Mouse (Mus musculus) liver, postnatal 0 days (tissue): ENCODE data around the gene Ptcd1.

ENCODE experiments used
- CTCF ChIP-seq: sonication (generic); IDR thresholded peaks from 2 replicates; pipeline ENCODE4 v1.5.1; 2016; ENCODE audit warnings: antibody characterized with exemption, low read depth
- EP300 ChIP-seq: IDR thresholded peaks from 2 replicates; pipeline ENCODE4 v1.6.1; 2016; ENCODE audit warnings: antibody characterized with exemption, low read depth, mild to moderate bottlenecking

DNA sequence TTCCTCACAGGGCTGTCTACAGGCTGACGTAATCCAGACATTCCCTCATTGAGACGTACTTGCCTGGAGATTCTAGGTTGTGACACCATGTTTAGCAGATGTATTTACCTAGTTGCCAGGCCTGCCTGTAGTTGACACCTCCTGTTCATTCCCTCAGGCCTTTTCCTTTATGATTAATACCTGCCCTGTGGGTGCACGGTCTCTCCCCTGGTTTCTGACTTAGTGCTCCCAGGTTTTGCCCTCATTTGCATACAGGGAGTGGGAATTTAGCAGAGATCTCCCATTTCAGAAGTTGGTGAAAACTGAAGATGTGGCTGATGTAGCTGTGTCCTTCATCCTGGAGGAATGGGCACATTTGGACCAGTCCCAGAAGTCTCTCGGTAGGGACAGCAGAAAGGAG lies 45.3 kb upstream of the Ptcd1 start:
- TF ChIP-seq CTCF (no peak), EP300 (no peak)
